Mouse (Mus musculus): ENCODE results near the gene Agap1. TPM values are rescaled to one million over a fixed set of nuclear protein-coding genes. Genes with fewer than 3 reads are reported as not detected.

Agap1 gene
- polyA plus RNA-seq, 1 experiment from 2014 or later: 28.6 TPM

GRCm38 (mm10) chr1:89554969-89555856 lies 100.6 kb downstream of the Agap1 start:
- no peaks in the 10 kb centered on the region; the same call in 1 of the 2 replicates for H3K27me3 ChIP-seq (replicated peaks; ENCODE audit: control insufficient read depth, insufficient read depth, low read length)
- no peak overlapping the region for H3K4me3 ChIP-seq (ENCODE audit: low read depth, low read length)
- no peak overlapping the region for H3K4me2 ChIP-seq (ENCODE audit: low read length)
- no peak overlapping the region for H3K27ac ChIP-seq (ENCODE audit: low read depth, low read length)
- no peaks in the 10 kb centered on the region for H3K9me3 ChIP-seq (replicated peaks; ENCODE audit: control insufficient read depth, low read length)
- H3K36me3 ChIP-seq (ENCODE audit: control insufficient read depth, insufficient read depth, low read length): no peaks in the 10 kb centered on the region
- WGBS: 89% methylated on average over 18 of the region's 18 CpGs
- DNase-seq (ENCODE audit: low spot score): no peak
- no peak for ATAC-seq
- H3K4me1 ChIP-seq (ENCODE audit: control insufficient read depth, insufficient read depth, low read length): peaks cover 12% of the 10 kb centered on the region
- H3K9ac ChIP-seq (ENCODE audit: low read length): no peak overlapping the region

GRCm38 (mm10) chr1:89556006-89556405 lies 101.4 kb downstream of the Agap1 start:
- DNase-seq (ENCODE audit: low spot score) (no peak), ATAC-seq (no peak)
- Histone ChIP-seq H3K4me1 (ENCODE audit: control insufficient read depth, insufficient read depth, low read length) (peaks cover 4% of the 10 kb centered on the region), H3K4me2 (ENCODE audit: low read length) (no peak overlapping the region), H3K27me3 (replicated peaks; ENCODE audit: control insufficient read depth, insufficient read depth, low read length) (no peaks in the 10 kb centered on the region; the same call in 1 of the 2 replicates), H3K9ac (ENCODE audit: low read length) (no peak overlapping the region), H3K36me3 (ENCODE audit: control insufficient read depth, insufficient read depth, low read length) (no peaks in the 10 kb centered on the region), H3K27ac (ENCODE audit: low read depth, low read length) (no peak overlapping the region), H3K4me3 (ENCODE audit: low read depth, low read length) (no peak overlapping the region), H3K9me3 (replicated peaks; ENCODE audit: control insufficient read depth, low read length) (no peaks in the 10 kb centered on the region)
- 89% methylated on average over 7 of the region's 7 CpGs for WGBS

GRCm38 (mm10) chr1:89557401-89557800 lies 102.8 kb downstream of the Agap1 start:
- DNase-seq (ENCODE audit: low spot score): no peak
- Histone ChIP-seq H3K4me1 (ENCODE audit: control insufficient read depth, insufficient read depth, low read length) (no peaks in the 10 kb centered on the region), H3K9me3 (replicated peaks; ENCODE audit: control insufficient read depth, low read length) (no peaks in the 10 kb centered on the region), H3K4me3 (ENCODE audit: low read depth, low read length) (no peak overlapping the region), H3K27me3 (replicated peaks; ENCODE audit: control insufficient read depth, insufficient read depth, low read length) (no peaks in the 10 kb centered on the region; the same call in 1 of the 2 replicates), H3K36me3 (ENCODE audit: control insufficient read depth, insufficient read depth, low read length) (no peaks in the 10 kb centered on the region), H3K9ac (ENCODE audit: low read length) (no peak overlapping the region), H3K4me2 (ENCODE audit: low read length) (no peak overlapping the region), H3K27ac (ENCODE audit: low read depth, low read length) (no peak overlapping the region)
- no peak for ATAC-seq
- 93% methylated on average over 6 of the region's 6 CpGs for WGBS

GRCm38 (mm10) chr1:89558080-89558479 lies 103.5 kb downstream of the Agap1 start:
- 78% methylated on average over 1 of the region's 1 CpGs for WGBS
- ATAC-seq: no peak

GRCm38 (mm10) chr1:89563399-89563798 lies 108.8 kb downstream of the Agap1 start:
- no peak overlapping the region for H3K27ac ChIP-seq (ENCODE audit: low read depth, low read length)
- H3K4me1 ChIP-seq (ENCODE audit: control insufficient read depth, insufficient read depth, low read length): peaks cover 35% of the 10 kb centered on the region
- H3K4me3 ChIP-seq (ENCODE audit: low read depth, low read length): no peak overlapping the region
- DNase-seq (ENCODE audit: low spot score) (no peak), ATAC-seq (no peak)
- WGBS: 97% methylated on average over 4 of the region's 4 CpGs
- no peaks in the 10 kb centered on the region for H3K27me3 ChIP-seq (replicated peaks; ENCODE audit: control insufficient read depth, insufficient read depth, low read length)
- H3K36me3 ChIP-seq (ENCODE audit: control insufficient read depth, insufficient read depth, low read length): no peaks in the 10 kb centered on the region
- H3K9ac ChIP-seq (ENCODE audit: low read length): no peak overlapping the region
- H3K4me2 ChIP-seq (ENCODE audit: low read length): no peak overlapping the region
- H3K9me3 ChIP-seq (replicated peaks; ENCODE audit: control insufficient read depth, low read length): no peaks in the 10 kb centered on the region

More at GRCm38 (mm10) chr1:89558080-89558479, 103.5 kb downstream of the Agap1 start:
- Histone ChIP-seq H3K9ac (ENCODE audit: low read length) (no peak overlapping the region), H3K4me1 (ENCODE audit: control insufficient read depth, insufficient read depth, low read length) (no peaks in the 10 kb centered on the region), H3K9me3 (replicated peaks; ENCODE audit: control insufficient read depth, low read length) (no peaks in the 10 kb centered on the region), H3K4me3 (ENCODE audit: low read depth, low read length) (no peak overlapping the region), H3K27ac (ENCODE audit: low read depth, low read length) (no peak overlapping the region), H3K36me3 (ENCODE audit: control insufficient read depth, insufficient read depth, low read length) (no peaks in the 10 kb centered on the region), H3K27me3 (replicated peaks; ENCODE audit: control insufficient read depth, insufficient read depth, low read length) (no peaks in the 10 kb centered on the region; the same call in 1 of the 2 replicates), H3K4me2 (ENCODE audit: low read length) (no peak overlapping the region)
- DNase-seq (ENCODE audit: low spot score): no peak

GRCm38 (mm10) chr1:89566578-89567488 lies 112.2 kb downstream of the Agap1 start:
- no peaks in the 10 kb centered on the region for H3K9me3 ChIP-seq (replicated peaks; ENCODE audit: control insufficient read depth, low read length)
- peaks cover 38% of the 10 kb centered on the region for H3K4me1 ChIP-seq (ENCODE audit: control insufficient read depth, insufficient read depth, low read length)
- peak; percentile 63 for DNase-seq (ENCODE audit: low spot score)
- 15% methylated on average over 9 of the region's 9 CpGs for WGBS
- peak overlapping the region; percentile 22; the same call in 1 of the 2 replicates for H3K9ac ChIP-seq (ENCODE audit: low read length)
- no peaks in the 10 kb centered on the region for H3K27me3 ChIP-seq (replicated peaks; ENCODE audit: control insufficient read depth, insufficient read depth, low read length)
- peak overlapping the region; percentile 29; the same call in 1 of the 2 replicates for H3K27ac ChIP-seq (ENCODE audit: low read depth, low read length)
- H3K4me2 ChIP-seq (ENCODE audit: low read length): no peak overlapping the region
- ATAC-seq: peak; percentile 59
- H3K4me3 ChIP-seq (ENCODE audit: low read depth, low read length): no peak overlapping the region
- no peaks in the 10 kb centered on the region for H3K36me3 ChIP-seq (ENCODE audit: control insufficient read depth, insufficient read depth, low read length)

- Histone ChIP-seq H3K27ac (ENCODE audit: low read depth, low read length) (no peak overlapping the region), H3K27me3 (replicated peaks; ENCODE audit: control insufficient read depth, insufficient read depth, low read length) (no peaks in the 10 kb centered on the region), H3K9me3 (replicated peaks; ENCODE audit: control insufficient read depth, low read length) (no peaks in the 10 kb centered on the region), H3K9ac (ENCODE audit: low read length) (no peak overlapping the region), H3K4me2 (ENCODE audit: low read length) (no peak overlapping the region), H3K4me1 (ENCODE audit: control insufficient read depth, insufficient read depth, low read length) (peaks cover 38% of the 10 kb centered on the region), H3K4me3 (ENCODE audit: low read depth, low read length) (no peak overlapping the region), H3K36me3 (ENCODE audit: control insufficient read depth, insufficient read depth, low read length) (no peaks in the 10 kb centered on the region)
- DNase-seq (ENCODE audit: low spot score) (no peak), ATAC-seq (no peak)
- 64% methylated on average over 6 of the region's 6 CpGs for WGBS
Measured at GRCm38 (mm10) chr1:89568546-89569405, 114.2 kb downstream of the Agap1 start.

All from forebrain, embryonic 14.5 days (tissue).